Mouse (Mus musculus): ENCODE results near the gene Cnga1. TPM values are rescaled to one million over a fixed set of nuclear protein-coding genes. Genes with fewer than 3 reads are reported as not detected.
"Not testable (repeated sequence)": the region's sequence is repeated elsewhere in the genome, so short reads cannot be mapped to it uniquely, and the experiment has no call there.

Gene Cnga1
- polyA plus RNA-seq, 1 experiment from 2014 or later = not detected

DNA sequence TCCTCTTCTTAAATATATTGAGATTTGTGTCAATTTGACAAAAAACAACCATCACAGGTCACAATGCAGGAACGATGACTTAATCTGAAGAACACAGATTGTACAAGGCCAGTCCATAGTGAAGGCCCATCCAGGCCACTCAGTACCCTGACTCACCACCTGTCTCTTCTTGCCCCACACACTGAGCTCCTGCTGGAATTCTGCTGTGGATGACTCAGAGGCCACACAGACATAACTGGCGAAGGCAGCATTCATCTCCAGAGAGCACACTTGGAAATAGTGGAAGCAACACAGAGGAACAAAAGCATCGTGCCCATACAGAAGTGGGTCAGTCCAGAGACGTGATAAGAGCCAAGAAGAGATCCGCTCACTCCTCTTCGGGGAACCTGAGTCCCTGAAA is 14.0 kb downstream of the Cnga1 start:
- no peaks in the 10 kb centered on the region for H3K9me3 ChIP-seq (ENCODE audit: control insufficient read depth)

DNA sequence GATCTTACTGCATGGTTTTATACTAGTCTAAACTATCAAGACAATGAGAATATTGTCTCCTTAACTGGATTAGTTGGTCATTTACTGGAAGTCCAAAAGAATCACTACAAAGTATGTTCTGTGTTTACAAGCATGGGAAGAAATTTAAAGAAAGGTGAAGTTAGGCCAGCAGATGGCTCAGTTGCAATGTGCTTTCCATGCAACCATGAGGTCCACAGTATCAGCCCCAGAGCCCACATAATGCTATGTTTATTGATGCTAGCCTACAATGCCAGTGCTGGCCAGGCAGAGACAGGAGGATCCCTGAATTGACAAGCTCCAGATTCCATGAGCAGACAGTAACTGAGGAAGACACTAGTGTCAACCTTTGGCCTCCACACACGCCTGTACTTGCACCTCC is 23.1 kb downstream of the Cnga1 start:
- H3K4me1 ChIP-seq (replicated peaks; ENCODE audit: control insufficient read depth, insufficient read depth, low read length) = no peaks in the 10 kb centered on the region
- H3K4me2 ChIP-seq (replicated peaks; ENCODE audit: low read depth) = no peak overlapping the region
- TF ChIP-seq CTCF (IDR thresholded peaks at IDR 0.05; ENCODE audit: low read depth) = peak; percentile 45
- no peak for ATAC-seq
- no peaks in the 10 kb centered on the region for H3K36me3 ChIP-seq (ENCODE audit: control insufficient read depth, insufficient read depth)
- H3K4me3 ChIP-seq (ENCODE audit: low read depth, low read length) = no peak overlapping the region
- 76% methylated on average over 1 of the region's 1 CpGs for WGBS
- H3K9me3 ChIP-seq (ENCODE audit: control insufficient read depth) = no peaks in the 10 kb centered on the region
- no peak overlapping the region for H3K27ac ChIP-seq (ENCODE audit: low read depth, low read length)
- H3K27me3 ChIP-seq (replicated peaks; ENCODE audit: control insufficient read depth, insufficient read depth, low read length) = no peaks in the 10 kb centered on the region
- no peak overlapping the region for H3K9ac ChIP-seq (ENCODE audit: low read depth, low read length)

More for the DNA sequence above, 14.0 kb downstream of the Cnga1 start:
- H3K9ac ChIP-seq (ENCODE audit: low read depth, low read length) = no peak overlapping the region
- H3K4me3 ChIP-seq (ENCODE audit: low read depth, low read length) = no peak overlapping the region
- 91% methylated on average over 6 of the region's 6 CpGs for WGBS
- no peaks in the 10 kb centered on the region for H3K36me3 ChIP-seq (ENCODE audit: control insufficient read depth, insufficient read depth)
- no peaks in the 10 kb centered on the region for H3K27me3 ChIP-seq (replicated peaks; ENCODE audit: control insufficient read depth, insufficient read depth, low read length)
- no peak for ATAC-seq
- no peaks in the 10 kb centered on the region for H3K4me1 ChIP-seq (replicated peaks; ENCODE audit: control insufficient read depth, insufficient read depth, low read length)
- no peak for TF ChIP-seq CTCF (IDR thresholded peaks at IDR 0.05; ENCODE audit: low read depth)
- no peak overlapping the region for H3K27ac ChIP-seq (ENCODE audit: low read depth, low read length)
- no peak overlapping the region for H3K4me2 ChIP-seq (replicated peaks; ENCODE audit: low read depth)

DNA sequence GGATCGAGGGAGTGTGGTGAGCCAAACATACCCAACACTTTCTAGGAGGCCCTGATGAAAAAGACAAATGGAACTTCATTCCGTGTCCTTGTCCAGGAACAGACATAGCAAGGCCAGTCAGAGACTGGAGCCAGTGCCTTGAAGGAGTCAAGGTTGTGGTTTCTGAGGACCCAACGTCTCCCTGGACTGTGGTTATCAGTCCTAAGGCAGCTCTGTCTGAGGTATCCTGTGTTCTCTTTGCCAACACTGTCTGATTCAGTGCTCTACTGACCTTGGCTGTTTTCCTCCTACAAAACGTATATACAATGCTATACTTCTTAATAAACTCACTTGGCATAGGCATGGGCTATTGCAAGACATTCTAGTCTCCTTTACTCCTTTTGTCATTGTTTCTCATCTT is 26.7 kb downstream of the Cnga1 start:
- no peaks in the 10 kb centered on the region for H3K27me3 ChIP-seq (replicated peaks; ENCODE audit: control insufficient read depth, insufficient read depth, low read length)
- no peak overlapping the region for H3K4me2 ChIP-seq (replicated peaks; ENCODE audit: low read depth)
- no peak for TF ChIP-seq CTCF (IDR thresholded peaks at IDR 0.05; ENCODE audit: low read depth)
- no peak overlapping the region for H3K4me3 ChIP-seq (ENCODE audit: low read depth, low read length)
- 82% methylated on average over 4 of the region's 4 CpGs for WGBS
- H3K36me3 ChIP-seq (ENCODE audit: control insufficient read depth, insufficient read depth) = no peaks in the 10 kb centered on the region
- H3K4me1 ChIP-seq (replicated peaks; ENCODE audit: control insufficient read depth, insufficient read depth, low read length) = no peaks in the 10 kb centered on the region
- ATAC-seq = no peak
- no peak overlapping the region for H3K9ac ChIP-seq (ENCODE audit: low read depth, low read length)
- no peak overlapping the region for H3K27ac ChIP-seq (ENCODE audit: low read depth, low read length)
- H3K9me3 ChIP-seq (ENCODE audit: control insufficient read depth) = no peaks in the 10 kb centered on the region

DNA sequence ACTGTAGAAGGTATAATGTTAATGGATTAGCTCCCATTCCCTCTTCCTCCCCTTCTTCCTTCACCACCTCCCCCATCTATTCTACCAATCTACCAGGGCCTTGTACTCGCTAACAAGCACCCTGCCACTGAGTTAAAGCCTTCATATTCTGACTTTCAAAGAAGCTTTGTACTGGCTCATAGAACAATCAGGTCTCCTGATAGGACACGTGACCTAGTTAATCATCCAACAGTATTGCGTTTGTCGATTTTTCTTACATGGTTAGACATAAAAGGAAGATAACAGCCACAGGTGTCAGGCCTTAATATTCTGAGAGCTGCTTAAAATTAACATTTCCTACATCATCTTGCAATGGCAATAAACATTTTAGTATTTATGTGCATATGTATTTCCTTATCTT is 40.9 kb downstream of the Cnga1 start:
- no peak overlapping the region for H3K4me3 ChIP-seq (ENCODE audit: low read depth, low read length)
- H3K4me2 ChIP-seq (replicated peaks; ENCODE audit: low read depth) = no peak overlapping the region
- H3K9me3 ChIP-seq (ENCODE audit: control insufficient read depth) = no peaks in the 10 kb centered on the region
- no peak overlapping the region for H3K9ac ChIP-seq (ENCODE audit: low read depth, low read length)
- H3K36me3 ChIP-seq (ENCODE audit: control insufficient read depth, insufficient read depth) = no peaks in the 10 kb centered on the region
- ATAC-seq = peak; percentile 76; the same call in 1 of the 2 replicates
- H3K27me3 ChIP-seq (replicated peaks; ENCODE audit: control insufficient read depth, insufficient read depth, low read length) = no peaks in the 10 kb centered on the region
- no peaks in the 10 kb centered on the region for H3K4me1 ChIP-seq (replicated peaks; ENCODE audit: control insufficient read depth, insufficient read depth, low read length)
- WGBS = 43% methylated on average over 4 of the region's 4 CpGs
- no peak overlapping the region for H3K27ac ChIP-seq (ENCODE audit: low read depth, low read length)
- TF ChIP-seq CTCF (IDR thresholded peaks at IDR 0.05; ENCODE audit: low read depth) = no peak

DNA sequence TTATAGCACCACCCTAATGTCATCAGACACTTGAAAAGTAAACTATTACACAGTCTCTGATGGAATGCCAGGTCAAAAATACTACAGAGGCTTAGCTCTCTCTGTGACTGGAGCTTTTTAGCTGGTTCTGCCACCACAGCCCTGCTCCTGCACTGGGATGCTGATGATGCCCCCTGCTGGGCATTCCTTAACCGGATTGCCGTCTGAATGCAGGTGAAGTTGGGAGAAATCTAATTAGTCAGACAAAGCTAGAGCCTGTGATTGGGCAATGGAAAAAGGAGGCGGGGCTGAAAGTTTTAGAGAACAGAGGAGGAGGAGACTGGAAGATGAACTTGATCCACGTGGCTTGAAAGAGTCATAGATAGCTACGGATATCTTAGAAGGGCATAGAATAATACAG is 43.1 kb downstream of the Cnga1 start:
- H3K4me1 ChIP-seq (replicated peaks; ENCODE audit: control insufficient read depth, insufficient read depth, low read length) = no peaks in the 10 kb centered on the region
- H3K27me3 ChIP-seq (replicated peaks; ENCODE audit: control insufficient read depth, insufficient read depth, low read length) = no peaks in the 10 kb centered on the region
- peak; percentile 75 for TF ChIP-seq CTCF (IDR thresholded peaks at IDR 0.05; ENCODE audit: low read depth)
- H3K9ac ChIP-seq (ENCODE audit: low read depth, low read length) = no peak overlapping the region
- peak; percentile 75 for ATAC-seq
- no peaks in the 10 kb centered on the region for H3K36me3 ChIP-seq (ENCODE audit: control insufficient read depth, insufficient read depth)
- no peak overlapping the region for H3K27ac ChIP-seq (ENCODE audit: low read depth, low read length)
- no peak overlapping the region for H3K4me3 ChIP-seq (ENCODE audit: low read depth, low read length)
- H3K9me3 ChIP-seq (ENCODE audit: control insufficient read depth) = no peaks in the 10 kb centered on the region
- WGBS = 18% methylated on average over 5 of the region's 5 CpGs
- H3K4me2 ChIP-seq (replicated peaks; ENCODE audit: low read depth) = no peak overlapping the region

DNA sequence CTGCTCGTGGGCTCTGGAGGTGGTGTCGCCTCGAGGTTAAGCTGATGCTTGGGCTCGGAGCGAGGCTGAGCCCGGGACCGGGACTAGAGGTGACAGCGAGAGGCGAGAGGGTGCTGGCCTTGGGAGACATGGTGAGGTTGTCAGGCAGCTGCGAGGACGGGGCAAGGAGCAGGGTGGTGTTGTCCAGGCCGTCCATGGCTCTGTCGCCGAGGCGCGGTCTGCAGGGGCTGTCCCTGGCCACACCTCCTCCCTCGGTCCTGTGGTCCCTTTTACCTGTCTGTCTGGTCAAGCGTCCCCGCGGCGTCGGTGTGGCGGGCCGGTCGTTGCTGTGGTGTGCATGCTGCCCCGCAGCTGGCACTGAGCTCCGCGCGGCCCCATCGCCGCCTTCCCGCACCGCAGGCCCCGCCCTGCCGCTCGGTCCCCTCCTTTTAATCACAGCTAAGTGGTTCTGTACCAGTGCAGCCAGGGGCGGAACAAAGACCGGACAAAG is 56.8 kb downstream of the Cnga1 start, which contains the start of gene Gm5868:
Gene Gm5868 (minus strand): TSS at position 360 of the 490 bp plus-strand sequence.
- no peaks in the 10 kb centered on the region for H3K36me3 ChIP-seq (ENCODE audit: control insufficient read depth, insufficient read depth)
- ATAC-seq = 0 out of 2 replicates have a peak, but pooled peaks have one; percentile 43
- no peak within 1 kb of the TSS for H3K9ac ChIP-seq (ENCODE audit: low read depth, low read length)
- no peaks in the 10 kb centered on the region for H3K9me3 ChIP-seq (ENCODE audit: control insufficient read depth)
- TF ChIP-seq CTCF (IDR thresholded peaks at IDR 0.05; ENCODE audit: low read depth) = no peak
- H3K4me2 ChIP-seq (replicated peaks; ENCODE audit: low read depth) = peak within 1 kb of the TSS; percentile 72
- no peaks in the 10 kb centered on the region for H3K4me1 ChIP-seq (replicated peaks; ENCODE audit: control insufficient read depth, insufficient read depth, low read length)
- peak within 1 kb of the TSS; percentile 35 for H3K4me3 ChIP-seq (ENCODE audit: low read depth, low read length)
- H3K27ac ChIP-seq (ENCODE audit: low read depth, low read length) = no peak within 1 kb of the TSS
- 2% methylated on average over 37 of the region's 38 CpGs for WGBS
- peaks cover 6% of the 10 kb centered on the region; the same call in 1 of the 2 replicates for H3K27me3 ChIP-seq (replicated peaks; ENCODE audit: control insufficient read depth, insufficient read depth, low read length)

DNA sequence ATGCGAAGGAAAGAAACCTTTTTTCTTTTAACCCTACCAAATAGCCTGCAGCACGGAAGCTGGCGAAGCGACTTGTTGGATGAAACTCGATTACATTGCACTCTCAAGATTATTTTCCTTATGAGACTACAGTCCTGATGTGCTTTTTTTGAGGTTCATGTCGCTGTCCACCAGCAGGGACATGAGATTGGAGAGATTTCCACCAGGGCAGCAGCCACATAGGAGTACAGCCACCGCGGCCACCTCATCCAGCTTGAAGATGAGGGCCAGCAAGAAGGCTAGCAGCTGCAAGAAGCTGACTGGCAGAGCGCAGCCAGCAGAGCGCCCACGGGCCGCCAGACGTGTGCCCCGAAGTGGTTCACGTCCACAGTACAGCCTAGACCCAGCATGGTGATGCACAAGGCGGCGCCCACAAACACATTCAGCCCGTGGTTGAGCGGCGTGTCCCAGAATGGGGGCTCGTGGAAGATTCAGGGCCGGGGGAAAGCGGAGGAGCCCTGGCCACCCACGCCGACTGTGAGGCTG is 57.3 kb downstream of the Cnga1 start:
- H3K4me2 ChIP-seq (replicated peaks; ENCODE audit: low read depth) = peak overlapping the region; percentile 72
- WGBS = 43% methylated on average over 25 of the region's 25 CpGs
- not testable (repeated sequence) for H3K9ac ChIP-seq (ENCODE audit: low read depth, low read length); H3K9me3 ChIP-seq (ENCODE audit: control insufficient read depth); ATAC-seq; H3K4me1 ChIP-seq (replicated peaks; ENCODE audit: control insufficient read depth, insufficient read depth, low read length); H3K27ac ChIP-seq (ENCODE audit: low read depth, low read length); H3K36me3 ChIP-seq (ENCODE audit: control insufficient read depth, insufficient read depth); H3K27me3 ChIP-seq (replicated peaks; ENCODE audit: control insufficient read depth, insufficient read depth, low read length)
- peak overlapping the region; percentile 35 for H3K4me3 ChIP-seq (ENCODE audit: low read depth, low read length)
